Mouse (Mus musculus): Measurements from ENCODE around the gene Tjp1.

DNA sequence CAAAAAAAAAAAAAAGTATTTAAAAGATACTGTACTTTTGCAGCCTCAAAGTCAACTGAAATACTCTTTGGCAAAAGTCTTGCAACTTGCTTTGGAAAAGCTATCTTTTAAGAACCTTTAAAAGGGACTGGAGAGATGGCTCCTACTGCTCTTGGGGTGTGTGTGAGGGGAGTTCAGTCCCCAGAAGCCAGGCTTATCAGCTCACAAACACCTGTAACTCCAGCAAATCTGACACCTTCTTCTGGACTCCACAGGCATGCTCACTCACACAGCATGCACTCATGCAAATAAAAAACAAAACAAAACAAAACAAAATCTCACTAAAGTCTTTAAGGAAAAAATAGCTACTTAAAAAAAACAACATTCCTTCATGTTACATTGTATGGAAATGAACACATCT is 179.0 kb downstream of the Tjp1 start:
- no peak for TF ChIP-seq CTCF (IDR thresholded peaks at IDR 0.05; ENCODE audit: borderline replicate concordance, insufficient read depth, low read length)
- TF ChIP-seq POLR2A (IDR thresholded peaks at IDR 0.05; ENCODE audit: low read depth, low read length): no peak

Measured in embryonic fibroblast, embryonic 13.5 days (primary cell).